Mouse (Mus musculus) right cerebral cortex, postnatal 14 days (tissue): ENCODE results near the gene Olfr805.

Source experiments
- DNase-seq: peaks from one replicate; pipeline ENCODE4 v3.0.0; 2022

Olfr805 gene

DNA sequence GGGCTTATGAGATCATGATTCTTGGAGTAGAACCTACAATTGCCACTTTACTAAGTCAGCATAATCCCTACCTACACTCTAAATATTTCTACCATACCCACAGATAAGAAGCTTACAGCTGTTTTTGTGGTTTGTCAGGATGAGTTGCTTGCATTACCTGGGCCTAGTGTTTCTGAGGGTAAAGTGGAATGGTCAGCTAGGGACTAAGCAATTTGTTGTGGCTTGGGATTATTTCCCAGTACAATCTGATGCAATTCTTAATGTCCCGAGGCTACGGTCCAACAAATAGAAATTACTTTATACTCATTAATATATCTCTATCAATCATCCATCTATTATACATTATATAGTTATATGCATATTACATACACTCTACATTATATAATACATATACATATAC lies at the start of gene Olfr805:
TSS of gene Olfr805 (minus strand) at position 101 of the 400 bp plus-strand sequence.
- DNase-seq, result no peak

DNA sequence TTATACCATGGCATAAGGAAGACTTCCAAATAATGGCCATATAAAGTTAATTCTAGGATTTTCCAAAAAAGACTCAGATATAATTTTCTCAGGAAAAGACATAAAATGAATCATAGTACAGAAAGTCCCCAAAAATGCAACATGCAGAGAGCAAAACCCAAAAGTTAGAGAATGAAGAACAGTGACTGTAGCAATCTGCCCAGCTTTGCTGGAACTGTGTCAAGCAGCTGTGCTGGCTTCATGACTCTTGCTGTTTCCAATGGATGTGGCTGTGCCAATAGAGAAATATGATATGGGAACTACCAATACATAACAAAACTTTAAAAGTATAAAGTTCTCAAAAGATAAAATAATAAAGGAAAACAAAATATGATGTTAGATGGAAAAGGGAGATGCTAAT lies 48.9 kb upstream of the Olfr805 start:
- no peak for DNase-seq

DNA sequence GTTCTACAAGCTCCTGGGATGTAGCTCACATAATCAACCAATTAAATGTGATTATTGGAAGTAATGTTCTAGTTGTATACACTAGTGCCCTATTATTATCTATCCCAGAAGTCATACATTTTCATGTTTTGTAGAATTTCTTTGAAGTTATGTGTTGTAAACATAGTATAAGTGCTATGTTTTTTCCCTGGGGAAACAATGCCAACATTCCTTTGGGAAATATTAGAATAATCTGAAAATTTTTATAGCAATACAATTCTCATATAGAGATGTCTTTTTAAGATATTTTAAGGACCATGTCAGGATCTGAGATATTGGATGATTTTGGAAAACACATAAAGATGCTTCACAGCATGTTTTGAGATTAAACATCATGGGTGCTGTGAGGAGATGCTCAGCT lies 45.2 kb upstream of the Olfr805 start, which contains the start of gene Olfr809:
TSS of gene Olfr809 (plus strand) at position 301 of the 400 bp plus-strand sequence.
- DNase-seq, result no peak

DNA sequence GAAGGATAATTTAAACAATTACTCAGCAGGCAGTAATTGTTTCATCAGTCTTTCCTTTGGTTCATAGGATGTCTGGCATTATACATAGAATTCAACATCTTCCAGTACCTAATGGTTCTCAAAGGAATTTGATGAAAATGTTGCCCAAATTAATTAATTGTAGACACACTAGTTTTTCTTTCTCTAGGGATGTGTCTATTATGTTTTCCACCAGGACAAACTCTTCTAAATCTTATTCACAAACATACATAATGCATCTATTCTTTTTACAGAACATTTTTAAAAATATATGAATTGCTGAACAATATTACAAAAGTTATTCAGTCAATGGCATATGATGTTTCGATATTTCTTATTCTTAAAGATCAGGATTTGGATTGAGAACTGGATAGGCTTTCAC lies 36.0 kb upstream of the Olfr805 start, which contains the start of gene Olfr808:
TSS of gene Olfr808 (plus strand) at position 301 of the 400 bp plus-strand sequence.
- no peak for DNase-seq

DNA sequence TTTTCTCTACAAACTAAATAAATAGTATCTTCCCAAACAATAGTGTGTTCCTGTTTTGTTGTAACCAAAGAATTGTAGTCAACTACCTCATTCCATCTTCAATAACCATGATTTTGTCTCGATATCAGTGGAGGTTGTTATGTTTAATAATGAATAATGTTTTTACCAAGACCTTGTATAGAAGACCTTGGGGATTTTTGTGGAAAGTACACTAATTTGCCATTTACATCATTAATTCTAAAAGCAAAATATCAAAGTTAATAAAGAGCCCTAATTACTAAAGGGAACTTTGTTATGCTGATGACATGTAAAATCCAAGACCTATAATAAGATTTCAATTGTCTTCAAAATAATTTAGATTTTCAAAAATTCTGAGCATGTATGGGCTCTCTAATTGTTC lies 28.5 kb upstream of the Olfr805 start, which contains the start of gene Olfr807:
TSS of gene Olfr807 (minus strand) at position 101 of the 400 bp plus-strand sequence.
- DNase-seq, result no peak

DNA sequence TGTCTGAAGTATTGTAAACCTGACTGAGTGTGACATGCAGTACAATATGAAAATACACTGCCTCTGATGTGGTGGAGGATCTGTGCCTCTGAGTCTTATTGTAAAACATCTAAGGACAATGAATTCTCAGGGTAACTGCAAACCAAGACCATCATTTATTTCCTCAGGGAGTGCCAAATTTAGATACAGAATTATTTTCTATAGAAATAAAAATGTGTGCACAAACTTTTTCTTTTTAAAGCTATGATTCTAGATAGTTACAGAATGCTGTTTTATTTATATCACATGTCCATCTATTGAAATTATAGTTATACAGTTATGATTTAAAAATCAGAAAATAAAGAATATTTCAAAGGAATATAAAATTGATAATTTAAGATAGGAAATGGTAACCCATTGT lies 12.6 kb upstream of the Olfr805 start, which contains the start of gene Olfr806:
TSS of gene Olfr806 (minus strand) at position 101 of the 400 bp plus-strand sequence.
- no peak for DNase-seq

DNA sequence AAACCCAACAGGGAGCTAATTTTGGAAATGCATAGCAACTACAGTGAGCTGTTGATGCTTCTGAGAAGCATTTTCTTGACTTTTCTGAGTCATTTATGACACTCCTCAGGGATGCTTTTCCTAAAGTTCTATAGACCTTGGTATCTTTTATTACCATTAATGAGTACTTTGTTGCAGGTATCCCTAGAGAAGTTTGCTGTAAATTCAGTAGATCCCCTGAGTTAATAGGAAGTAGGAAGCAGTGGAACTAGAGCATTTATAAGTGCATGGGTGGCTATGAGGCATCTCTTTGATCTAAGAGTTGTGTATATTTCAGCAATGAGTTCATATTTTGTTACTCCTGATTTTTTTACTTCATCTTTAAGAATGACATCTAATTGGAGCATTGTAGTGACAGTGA lies 26.3 kb downstream of the Olfr805 start, which contains the start of gene Olfr804:
TSS of gene Olfr804 (plus strand) at position 301 of the 400 bp plus-strand sequence.
- no peak for DNase-seq

DNA sequence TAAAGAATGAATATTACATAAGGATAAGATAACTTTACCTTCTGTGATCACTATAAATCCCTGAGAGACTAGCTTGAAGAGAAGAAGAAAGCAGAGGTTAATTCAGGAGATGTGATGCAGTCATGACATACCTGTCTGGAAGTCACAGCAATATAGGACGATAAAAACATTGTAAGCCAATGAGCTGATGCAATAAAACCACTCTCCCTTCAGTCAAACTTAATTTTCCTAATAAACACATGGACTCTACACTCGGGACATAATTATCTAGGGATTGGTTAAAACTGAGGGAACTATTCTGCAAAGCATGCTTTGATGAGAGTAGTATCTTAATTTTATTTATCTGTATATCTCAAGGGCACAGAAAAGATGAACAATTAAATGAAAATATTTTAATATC lies 35.0 kb downstream of the Olfr805 start, which contains the start of gene Olfr803:
TSS of gene Olfr803 (minus strand) at position 101 of the 400 bp plus-strand sequence.
- no peak for DNase-seq

DNA sequence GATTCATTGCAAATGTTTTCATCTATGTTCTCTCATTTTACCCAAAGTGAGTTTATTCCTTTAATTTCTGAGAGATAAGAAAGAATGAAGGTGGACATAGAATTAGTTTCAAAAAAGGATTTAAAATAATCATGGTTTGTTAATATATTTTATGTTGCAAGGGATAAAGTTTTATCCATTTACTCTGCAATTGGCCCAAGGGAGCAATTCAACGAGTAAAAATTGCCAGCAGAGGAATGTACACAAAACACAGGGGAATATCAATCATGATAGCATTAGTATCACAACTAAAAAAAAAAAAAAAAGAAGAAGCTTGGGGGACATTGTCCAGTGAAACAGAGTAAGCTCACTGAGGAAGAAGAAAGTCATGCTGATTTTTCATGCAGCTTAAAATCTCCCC lies 41.1 kb downstream of the Olfr805 start, which contains the start of gene Olfr802:
TSS of gene Olfr802 (minus strand) at position 101 of the 400 bp plus-strand sequence.
- DNase-seq, result no peak

DNA sequence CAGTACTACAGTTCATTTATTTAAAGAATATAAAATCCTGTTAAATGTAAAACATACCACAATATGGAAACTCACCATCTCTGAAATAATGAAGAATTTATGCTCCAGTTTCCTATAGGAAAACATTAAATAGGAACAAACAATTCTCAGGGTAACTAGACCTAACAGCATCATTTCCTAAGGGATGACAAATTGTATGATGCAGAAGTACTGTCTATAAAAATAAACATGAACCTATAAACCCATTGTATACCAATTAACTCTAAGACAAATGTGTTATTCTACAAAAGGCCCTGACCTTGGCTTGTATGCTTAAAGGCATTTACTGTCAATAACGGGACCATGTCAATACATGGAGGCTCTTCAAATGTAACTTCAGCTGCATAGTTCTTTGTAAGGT lies 55.4 kb downstream of the Olfr805 start, which contains the start of gene Olfr801:
TSS of gene Olfr801 (minus strand) at position 101 of the 400 bp plus-strand sequence.
- no peak for DNase-seq
